Mouse (Mus musculus) brain, embryonic 14.5 days (tissue): ENCODE results near the gene Ms4a4b.
"Not testable (repeated sequence)": the region's sequence is repeated elsewhere in the genome, so short reads cannot be mapped to it uniquely, and the experiment has no call there.

Experiments
- CTCF ChIP-seq: fragments of 200-500 bp; IDR thresholded peaks from 2 replicates; pipeline ENCODE4 v1.5.1; 2012; ENCODE audit warnings: inconsistent platforms, mild to moderate bottlenecking, moderate library complexity, borderline replicate concordance; ENCODE audit not compliant: insufficient read depth, insufficient read length; ENCODE audit errors: extremely low read depth
- POLR2A ChIP-seq: fragments of 200-500 bp; IDR thresholded peaks from 2 replicates; pipeline ENCODE4 v1.6.1; 2012; ENCODE audit warnings: mild to moderate bottlenecking, inconsistent platforms, borderline replicate concordance; ENCODE audit not compliant: poor library complexity, insufficient read depth, insufficient read length, severe bottlenecking; ENCODE audit errors: extremely low read depth

DNA sequence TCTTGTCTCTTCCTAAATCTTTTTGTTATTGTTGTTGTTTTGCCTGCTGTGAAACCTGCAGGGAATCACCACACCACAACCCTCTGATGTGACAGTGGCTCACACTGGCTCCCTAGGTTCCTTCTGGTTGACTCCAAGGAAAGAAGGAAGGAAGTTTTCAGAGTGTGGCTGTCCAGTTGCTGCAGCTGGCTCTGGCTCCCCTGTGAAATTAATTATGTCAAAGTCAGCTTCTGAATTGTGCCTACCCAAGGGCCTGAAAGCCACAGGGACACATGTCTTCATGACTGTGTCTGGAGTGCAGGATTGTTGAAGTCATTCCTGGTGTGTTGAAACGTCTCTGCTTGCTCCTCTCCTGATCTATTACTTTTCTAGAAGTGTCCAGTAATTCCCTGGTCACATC lies 25.0 kb downstream of the Ms4a4b start:
- not testable (repeated sequence) for TF ChIP-seq CTCF, POLR2A
